ENCODE assay signal across 7 mouse cellular contexts in the genomic region with DNA sequence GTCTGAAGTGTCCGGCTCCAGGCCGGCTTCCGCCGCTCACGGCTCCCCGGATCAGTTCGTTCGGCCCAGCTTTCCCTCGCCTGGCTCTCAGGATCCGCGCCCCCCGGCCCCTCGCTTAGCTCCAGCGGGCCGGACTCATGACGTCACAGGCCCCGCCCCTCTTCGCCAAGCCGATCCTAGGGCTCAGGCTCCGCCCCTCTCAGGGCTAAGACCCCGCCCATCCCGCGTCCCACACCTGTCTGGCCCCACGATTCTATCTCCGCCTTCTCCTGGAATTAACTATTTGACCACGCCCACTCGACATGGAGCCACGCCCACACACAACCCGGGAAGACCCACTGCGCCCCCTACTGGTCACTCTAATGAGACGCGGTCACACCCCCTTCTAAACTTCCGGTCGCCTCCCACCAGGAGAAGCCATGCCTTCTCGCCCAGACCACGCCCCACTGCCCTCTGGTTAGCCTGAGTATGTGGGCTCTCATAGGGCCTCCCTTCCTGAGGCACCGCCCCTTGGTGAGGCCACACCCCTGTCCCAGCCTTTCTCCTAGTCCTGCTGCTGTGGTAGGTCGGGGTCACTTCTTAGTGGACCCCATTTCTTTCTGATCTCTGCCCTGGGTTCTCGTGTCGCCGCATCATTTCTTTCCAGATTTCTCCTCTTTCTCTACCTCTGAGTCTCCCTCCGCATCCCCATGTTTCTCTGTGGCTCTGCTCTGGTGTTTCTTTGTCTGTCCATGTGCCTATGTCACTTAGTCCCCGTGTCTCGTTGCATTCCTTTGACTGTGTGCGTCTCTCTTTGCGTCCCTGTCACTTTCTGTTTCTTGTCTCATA. TPM values are rescaled to one million over a fixed set of nuclear protein-coding genes. Genes with fewer than 3 reads are reported as not detected.
DNase-seq lines count a peak whose midpoint lies in the region; ATAC-seq and TF ChIP-seq lines count a peak whose summit lies in the region.

No protein-coding gene starts in this region.

- TF ChIP-seq POLR2A in small intestine, adult 2 months (IDR thresholded peaks at IDR 0.05; ENCODE audit: low read depth, low read length), result no peak; the same call in 1 of the 2 replicates

- peak; percentile 99 for TF ChIP-seq CTCF in intestine, postnatal 0 days (IDR thresholded peaks at IDR 0.05; ENCODE audit: low read depth)
- TF ChIP-seq CTCF in small intestine, adult 2 months (IDR thresholded peaks at IDR 0.05; ENCODE audit: extremely low read depth, insufficient read length, insufficient replicate concordance, low read depth, low read length), result peak; percentile 85

- H3K4me2 ChIP-seq in intestine, postnatal 0 days (replicated peaks; ENCODE audit: low read depth), result peak overlapping the region; percentile 86
- H3K4me2 ChIP-seq in midbrain, embryonic 12.5 days (replicated peaks), result peak overlapping the region; percentile 91

- H3K4me3 ChIP-seq in embryonic facial prominence, embryonic 10.5 days, result peak overlapping the region; percentile 79
- H3K4me3 ChIP-seq in intestine, postnatal 0 days (ENCODE audit: low read depth, low read length), result peak overlapping the region; percentile 90
- peak overlapping the region; percentile 70 for H3K4me3 ChIP-seq in midbrain, embryonic 12.5 days
- peak overlapping the region; percentile 92 for H3K4me3 ChIP-seq in small intestine, adult 2 months (ENCODE audit: low read depth, low read length)

- H3K4me1 ChIP-seq in embryonic facial prominence, embryonic 10.5 days, result peaks cover 55% of the 10 kb centered on the region
- peaks cover 21% of the 10 kb centered on the region; the same call in 1 of the 2 replicates for H3K4me1 ChIP-seq in intestine, postnatal 0 days (replicated peaks; ENCODE audit: control insufficient read depth, insufficient read depth, low read length)
- H3K4me1 ChIP-seq in midbrain, embryonic 12.5 days, result peaks cover 30% of the 10 kb centered on the region
- H3K4me1 ChIP-seq in small intestine, adult 2 months (ENCODE audit: control insufficient read depth, insufficient read depth, insufficient read length, low read length), result peaks cover 21% of the 10 kb centered on the region

- peak; percentile 93 for ATAC-seq in intestine, postnatal 0 days
- ATAC-seq in midbrain, embryonic 12.5 days (ENCODE audit: low FRiP score, low read depth), result peak; percentile 94

- H3K27ac ChIP-seq in embryonic facial prominence, embryonic 10.5 days (replicated peaks), result peak overlapping the region; percentile 93
- H3K27ac ChIP-seq in intestine, postnatal 0 days (ENCODE audit: low read depth, low read length), result peak overlapping the region; percentile 94
- peak overlapping the region; percentile 70 for H3K27ac ChIP-seq in midbrain, embryonic 12.5 days (replicated peaks)
- H3K27ac ChIP-seq in small intestine, adult 2 months (ENCODE audit: insufficient read depth, low read depth, low read length), result peak overlapping the region; percentile 98

- peak; percentile 99 for DNase-seq in adrenal gland, postnatal 10 days
- peak; percentile 99 for DNase-seq in embryonic facial prominence, embryonic 10.5 days (ENCODE audit: low spot score)
- peak; percentile 78 for DNase-seq in gonadal fat pad, adult 2 months (ENCODE audit: low read depth)
- peak; percentile 97 for DNase-seq in left cerebral cortex, postnatal 4 days

- H3K36me3 ChIP-seq in embryonic facial prominence, embryonic 10.5 days (replicated peaks), result peaks cover 15% of the 10 kb centered on the region
- peaks cover 3% of the 10 kb centered on the region; the same call in 1 of the 2 replicates for H3K36me3 ChIP-seq in intestine, postnatal 0 days (ENCODE audit: control insufficient read depth, insufficient read depth)
- no peaks in the 10 kb centered on the region for H3K36me3 ChIP-seq in midbrain, embryonic 12.5 days
- H3K36me3 ChIP-seq in small intestine, adult 2 months (ENCODE audit: control insufficient read depth, insufficient read depth, low read length), result no peaks in the 10 kb centered on the region

- intact Hi-C loops in left cerebral cortex, postnatal 4 days (cut with DNase I), result loop anchor here (5.0 kb wide), 1 partner anchor 38 kb away; no protein-coding TSS in a partner anchor

- no peaks in the 10 kb centered on the region for H3K27me3 ChIP-seq in embryonic facial prominence, embryonic 10.5 days (replicated peaks; ENCODE audit: low read depth, poor library complexity, severe bottlenecking)
- no peaks in the 10 kb centered on the region for H3K27me3 ChIP-seq in intestine, postnatal 0 days (replicated peaks; ENCODE audit: control insufficient read depth, insufficient read depth, low read length)
- no peaks in the 10 kb centered on the region; the same call in 1 of the 2 replicates for H3K27me3 ChIP-seq in midbrain, embryonic 12.5 days
- H3K27me3 ChIP-seq in small intestine, adult 2 months (ENCODE audit: control insufficient read depth, insufficient read depth, low read length), result no peaks in the 10 kb centered on the region

- under 1% methylated on average over 46 of the region's 46 CpGs for WGBS in embryonic facial prominence, embryonic 10.5 days
- under 1% methylated on average over 36 of the region's 46 CpGs for WGBS in intestine, postnatal 0 days
- WGBS in midbrain, embryonic 12.5 days, result 1% methylated on average over 43 of the region's 46 CpGs
- WGBS in small intestine, adult 2 months, result under 1% methylated on average over 46 of the region's 46 CpGs

- H3K9ac ChIP-seq in intestine, postnatal 0 days (ENCODE audit: low read depth, low read length), result peak overlapping the region; percentile 93
- peak overlapping the region; percentile 83 for H3K9ac ChIP-seq in midbrain, embryonic 12.5 days (replicated peaks)

- H3K9me3 ChIP-seq in embryonic facial prominence, embryonic 10.5 days, result no peaks in the 10 kb centered on the region
- H3K9me3 ChIP-seq in intestine, postnatal 0 days (ENCODE audit: control insufficient read depth), result no peaks in the 10 kb centered on the region
- no peaks in the 10 kb centered on the region for H3K9me3 ChIP-seq in midbrain, embryonic 12.5 days

RNA-seq across cellular contexts. Expression of a gene that starts 0.7 kb away (rescaled TPM):
- total RNA-seq in adrenal gland, postnatal 10 days (2021), result 100 to 1,000 TPM in 1 of 2 experiments, 10 to 100 TPM in 1; 86.7 to 106 TPM
- polyA plus RNA-seq in embryonic facial prominence, embryonic 10.5 days (2016; fragmentation: Nextera tagmentation; extraction: Ambion mirVana), result 110 TPM in 2 replicates
- 47.6 and 48.5 TPM in 2 replicates for polyA plus RNA-seq in gonadal fat pad, adult 2 months (2012; rRNA removed)
- 93.1 and 94.7 TPM in 2 replicates for polyA plus RNA-seq in intestine, postnatal 0 days (2015; fragmentation: Nextera tagmentation; extraction: Ambion mirVana)
- total RNA-seq in left cerebral cortex, postnatal 4 days (2021), result 10 to 100 TPM; 35.7 to 36.4 TPM
- polyA plus RNA-seq in midbrain, embryonic 12.5 days (2016; fragmentation: Nextera tagmentation; extraction: Ambion mirVana), result 46.7 and 53.3 TPM in 2 replicates
- polyA plus RNA-seq in small intestine, adult 2 months (2012; rRNA removed), result 128 and 208 TPM in 2 replicates

RNA-seq across cellular contexts. Expression of a gene that starts 21.2 kb away (rescaled TPM):
- 10 to 100 TPM; 62.4 to 75.1 TPM for total RNA-seq in adrenal gland, postnatal 10 days (2021)
- polyA plus RNA-seq in embryonic facial prominence, embryonic 10.5 days (2016; fragmentation: Nextera tagmentation; extraction: Ambion mirVana), result 68.3 and 79.4 TPM in 2 replicates
- polyA plus RNA-seq in gonadal fat pad, adult 2 months (2012; rRNA removed), result 133 and 134 TPM in 2 replicates
- polyA plus RNA-seq in intestine, postnatal 0 days (2015; fragmentation: Nextera tagmentation; extraction: Ambion mirVana), result 36.2 and 38.0 TPM in 2 replicates
- total RNA-seq in left cerebral cortex, postnatal 4 days (2021), result 1 to 10 TPM; 6.8 to 7.4 TPM
- 10.7 and 14.1 TPM in 2 replicates for polyA plus RNA-seq in midbrain, embryonic 12.5 days (2016; fragmentation: Nextera tagmentation; extraction: Ambion mirVana)
- 18.6 and 20.3 TPM in 2 replicates for polyA plus RNA-seq in small intestine, adult 2 months (2012; rRNA removed)

RNA-seq across cellular contexts. Expression of a gene that starts 34.4 kb away (rescaled TPM):
- total RNA-seq in adrenal gland, postnatal 10 days (2021), result 100 to 1,000 TPM; 157 to 171 TPM
- 216 and 221 TPM in 2 replicates for polyA plus RNA-seq in embryonic facial prominence, embryonic 10.5 days (2016; fragmentation: Nextera tagmentation; extraction: Ambion mirVana)
- polyA plus RNA-seq in gonadal fat pad, adult 2 months (2012; rRNA removed), result 71.5 and 78.9 TPM in 2 replicates
- 80.1 and 85.5 TPM in 2 replicates for polyA plus RNA-seq in intestine, postnatal 0 days (2015; fragmentation: Nextera tagmentation; extraction: Ambion mirVana)
- 100 to 1,000 TPM in 1 of 2 experiments, 10 to 100 TPM in 1; 95.8 to 104 TPM for total RNA-seq in left cerebral cortex, postnatal 4 days (2021)
- 148 and 152 TPM in 2 replicates for polyA plus RNA-seq in midbrain, embryonic 12.5 days (2016; fragmentation: Nextera tagmentation; extraction: Ambion mirVana)
- 62.8 and 72.9 TPM in 2 replicates for polyA plus RNA-seq in small intestine, adult 2 months (2012; rRNA removed)

RNA-seq across cellular contexts. Expression of a gene that starts 47.0 kb away (rescaled TPM):
- 1 to 10 TPM; 1.8 to 3.2 TPM for total RNA-seq in adrenal gland, postnatal 10 days (2021)
- 1.9 and 2.9 TPM in 2 replicates for polyA plus RNA-seq in embryonic facial prominence, embryonic 10.5 days (2016; fragmentation: Nextera tagmentation; extraction: Ambion mirVana)
- 21.4 and 22.9 TPM in 2 replicates for polyA plus RNA-seq in gonadal fat pad, adult 2 months (2012; rRNA removed)
- polyA plus RNA-seq in intestine, postnatal 0 days (2015; fragmentation: Nextera tagmentation; extraction: Ambion mirVana), result 54.8 and 56.5 TPM in 2 replicates
- under 1 TPM in 1 of 2 experiments, not detected in 1; 0.93 TPM for total RNA-seq in left cerebral cortex, postnatal 4 days (2021)
- polyA plus RNA-seq in midbrain, embryonic 12.5 days (2016; fragmentation: Nextera tagmentation; extraction: Ambion mirVana), result 0.27 and 0.36 TPM in 2 replicates
- polyA plus RNA-seq in small intestine, adult 2 months (2012; rRNA removed), result 56.7 and 145 TPM in 2 replicates

RNA-seq across cellular contexts. Expression of a gene that starts 50.6 kb away (rescaled TPM):
- 1,000 to 10,000 TPM; 1,872 to 4,173 TPM for total RNA-seq in adrenal gland, postnatal 10 days (2021)
- 135 and 168 TPM in 2 replicates for polyA plus RNA-seq in embryonic facial prominence, embryonic 10.5 days (2016; fragmentation: Nextera tagmentation; extraction: Ambion mirVana)
- 3,227 and 3,747 TPM in 2 replicates for polyA plus RNA-seq in gonadal fat pad, adult 2 months (2012; rRNA removed)
- 435 and 436 TPM in 2 replicates for polyA plus RNA-seq in intestine, postnatal 0 days (2015; fragmentation: Nextera tagmentation; extraction: Ambion mirVana)
- total RNA-seq in left cerebral cortex, postnatal 4 days (2021), result 100 to 1,000 TPM; 576 to 662 TPM
- 203 and 260 TPM in 2 replicates for polyA plus RNA-seq in midbrain, embryonic 12.5 days (2016; fragmentation: Nextera tagmentation; extraction: Ambion mirVana)
- polyA plus RNA-seq in small intestine, adult 2 months (2012; rRNA removed), result 591 and 688 TPM in 2 replicates

Comparison
In these comparisons a context has a peak if more than half of its experiments do, and no peak if none do; other contexts are left out.
1. Peak in every context shown above with its lines: DNase-seq, ATAC-seq, H3K4me3 ChIP-seq and H3K27ac ChIP-seq.